11 mouse cellular contexts compared by ENCODE assay signal in genomic region chr5:115284735-115285134, GRCm38 (mm10). TPM values are rescaled to one million over a fixed set of nuclear protein-coding genes. Genes with fewer than 3 reads are reported as not detected.
DNase-seq lines count a peak whose midpoint lies in the region; ATAC-seq and TF ChIP-seq lines count a peak whose summit lies in the region.
"Had no signal": no experiment of that assay in that cellular context is flagged by ENCODE, and none has a peak within 500 bp of the region (broad histone marks: within the 10 kb centered on the region; RNA-seq: fewer than 3 reads in every experiment).

No protein-coding gene starts in this region.

- peaks cover 4% of the 10 kb centered on the region for H3K4me1 ChIP-seq in lung, adult 2 months (ENCODE audit: control insufficient read depth, insufficient read depth, low read length)
- H3K4me1 ChIP-seq in embryonic facial prominence, embryonic 10.5 days = peaks cover 7% of the 10 kb centered on the region

- peak; percentile 49 for TF ChIP-seq CTCF in lung, adult 2 months (IDR thresholded peaks at IDR 0.05; ENCODE audit: insufficient read depth, low read length)

- no peaks in the 10 kb centered on the region for H3K27me3 ChIP-seq in embryonic facial prominence, embryonic 10.5 days (replicated peaks; ENCODE audit: low read depth, poor library complexity, severe bottlenecking)
- H3K27me3 ChIP-seq in splenic B cell, adult 2 months (ENCODE audit: control insufficient read depth, insufficient read depth, low read length, poor library complexity, severe bottlenecking) = no peaks in the 10 kb centered on the region

- H3K9me3 ChIP-seq in embryonic facial prominence, embryonic 10.5 days = no peaks in the 10 kb centered on the region

- no peak for ATAC-seq in CD4-positive, CD25-positive, alpha-beta regulatory T cell, adult 4 months
- no peak for ATAC-seq in inflammation-experienced regulatory T-cells, adult 6 months
- ATAC-seq: activated CD4-positive, CD25-positive, alpha-beta regulatory T cell, adult 4 months; hindbrain, embryonic 16.5 days had no signal

- no peak overlapping the region for H3K27ac ChIP-seq in embryonic facial prominence, embryonic 10.5 days (replicated peaks)

- peaks cover 63% of the 10 kb centered on the region for H3K36me3 ChIP-seq in embryonic facial prominence, embryonic 10.5 days (replicated peaks)
- H3K36me3 ChIP-seq in splenic B cell, adult 2 months (ENCODE audit: control insufficient read depth, insufficient read depth, low read length, poor library complexity, severe bottlenecking) = peaks cover 7% of the 10 kb centered on the region; the same call in 1 of the 2 replicates

- DNase-seq in CD4-positive, CD25-positive, alpha-beta regulatory T cell, adult 2 months (ENCODE audit: low read depth, low spot score) = peak; percentile 61
- no peak for DNase-seq in lung, adult 2 months
- DNase-seq in lung, adult 18-20 months = no peak
- no peak for DNase-seq in embryonic facial prominence, embryonic 10.5 days (ENCODE audit: low spot score)
- peak; percentile 60 for DNase-seq in splenic B cell, adult 2 months (ENCODE audit: low read depth, low spot score)
- no peak for DNase-seq in layer of hippocampus, adult 9-10 months (ENCODE audit: low spot score)
- DNase-seq: cerebellum, adult 8-10 months had no signal

- 87% methylated on average over 3 of the region's 3 CpGs for WGBS in lung, adult 2 months
- 94% methylated on average over 3 of the region's 3 CpGs for WGBS in embryonic facial prominence, embryonic 10.5 days

- no peak overlapping the region for H3K4me3 ChIP-seq in lung, adult 2 months (replicated peaks; ENCODE audit: extremely low read depth, low read depth, low read length)
- 0 out of 2 replicates have a peak overlapping the region, but pooled peaks have one; percentile 5 for H3K4me3 ChIP-seq in embryonic facial prominence, embryonic 10.5 days

- no peak for TF ChIP-seq POLR2A in lung, adult 2 months (IDR thresholded peaks at IDR 0.05; ENCODE audit: borderline replicate concordance, extremely low read depth, low read depth, low read length)

RNA-seq across cellular contexts. Expression of gene Coq5, which starts 5.3 kb away (rescaled TPM):
- 10 to 100 TPM; 32.2 to 43.3 TPM for polyA plus RNA-seq in CD4-positive, CD25-positive, alpha-beta regulatory T cell, adult 4 months (2017; shearing (Covaris generic))
- 7.7 and 11.5 TPM in 2 replicates for polyA plus RNA-seq in lung, adult 2 months (2012; rRNA removed)
- polyA plus RNA-seq in embryonic facial prominence, embryonic 10.5 days (2016; fragmentation: Nextera tagmentation; extraction: Ambion mirVana) = 52.2 and 55.9 TPM in 2 replicates
- polyA plus RNA-seq in inflammation-experienced regulatory T-cells, adult 6 months (2017; shearing (Covaris generic)) = 10 to 100 TPM; 26.0 to 35.4 (median 31.6) TPM

RNA-seq across cellular contexts. Expression of gene Rnf10, which starts 12.0 kb away (rescaled TPM):
- 10 to 100 TPM; 30.5 to 36.5 TPM for polyA plus RNA-seq in CD4-positive, CD25-positive, alpha-beta regulatory T cell, adult 4 months (2017; shearing (Covaris generic))
- 133 and 160 TPM in 2 replicates for polyA plus RNA-seq in lung, adult 2 months (2012; rRNA removed)
- 129 and 138 TPM in 2 replicates for polyA plus RNA-seq in embryonic facial prominence, embryonic 10.5 days (2016; fragmentation: Nextera tagmentation; extraction: Ambion mirVana)
- polyA plus RNA-seq in inflammation-experienced regulatory T-cells, adult 6 months (2017; shearing (Covaris generic)) = 10 to 100 TPM; 29.8 to 37.7 (median 35.6) TPM

RNA-seq across cellular contexts. Expression of gene Dynll1, which starts 16.1 kb away (rescaled TPM):
- polyA plus RNA-seq in CD4-positive, CD25-positive, alpha-beta regulatory T cell, adult 4 months (2017; shearing (Covaris generic)) = 100 to 1,000 TPM; 272 to 484 TPM
- 314 and 332 TPM in 2 replicates for polyA plus RNA-seq in lung, adult 2 months (2012; rRNA removed)
- 1,787 and 1,839 TPM in 2 replicates for polyA plus RNA-seq in embryonic facial prominence, embryonic 10.5 days (2016; fragmentation: Nextera tagmentation; extraction: Ambion mirVana)
- polyA plus RNA-seq in inflammation-experienced regulatory T-cells, adult 6 months (2017; shearing (Covaris generic)) = 100 to 1,000 TPM; 360 to 571 (median 381) TPM

RNA-seq across cellular contexts. Expression of gene Srsf9, which starts 42.2 kb away (rescaled TPM):
- polyA plus RNA-seq in CD4-positive, CD25-positive, alpha-beta regulatory T cell, adult 4 months (2017; shearing (Covaris generic)) = 10 to 100 TPM; 13.9 to 26.3 TPM
- 46.0 and 49.0 TPM in 2 replicates for polyA plus RNA-seq in lung, adult 2 months (2012; rRNA removed)
- polyA plus RNA-seq in embryonic facial prominence, embryonic 10.5 days (2016; fragmentation: Nextera tagmentation; extraction: Ambion mirVana) = 391 and 411 TPM in 2 replicates
- 10 to 100 TPM; 15.7 to 26.8 (median 26.5) TPM for polyA plus RNA-seq in inflammation-experienced regulatory T-cells, adult 6 months (2017; shearing (Covaris generic))

RNA-seq across cellular contexts. Expression of gene Pop5, which starts 49.1 kb away (rescaled TPM):
- 100 to 1,000 TPM in 1 of 2 experiments, 10 to 100 TPM in 1; 84.0 to 114 TPM for polyA plus RNA-seq in CD4-positive, CD25-positive, alpha-beta regulatory T cell, adult 4 months (2017; shearing (Covaris generic))
- 51.5 and 55.4 TPM in 2 replicates for polyA plus RNA-seq in lung, adult 2 months (2012; rRNA removed)
- 114 and 122 TPM in 2 replicates for polyA plus RNA-seq in embryonic facial prominence, embryonic 10.5 days (2016; fragmentation: Nextera tagmentation; extraction: Ambion mirVana)
- polyA plus RNA-seq in inflammation-experienced regulatory T-cells, adult 6 months (2017; shearing (Covaris generic)) = 100 to 1,000 TPM; 116 to 141 (median 122) TPM

Comparison
In these comparisons a context has a peak if more than half of its experiments do, and no peak if none do; other contexts are left out.
1. DNase-seq: peak in CD4-positive, CD25-positive, alpha-beta regulatory T cell, adult 2 months (single experiment) and splenic B cell, adult 2 months (single experiment); none in lung, adult 2 months (single experiment), lung, adult 18-20 months (0 of 2), embryonic facial prominence, embryonic 10.5 days (single experiment) and layer of hippocampus, adult 9-10 months (single experiment).